Mouse (Mus musculus) brain, embryonic 14.5 days (tissue): ENCODE measurements at regions not wholly inside any gene's neighbourhood (a gene's known extent, or its start where the extent isn't known, plus 50 kb on each side); places are given as distances from the start of the nearest gene placed in this dataset.
A peak's percentile ranks its signal among the peaks of the same experiment; 100 is the strongest.
"Not testable (repeated sequence)": the region's sequence is repeated elsewhere in the genome, so short reads cannot be mapped to it uniquely, and the experiment has no call there.

Source experiments
- DNase-seq: peaks from one replicate; pipeline ENCODE4 v3.0.0-alpha.2; 2011; ENCODE audit warnings: low read depth
- CTCF ChIP-seq: fragments of 200-500 bp; IDR thresholded peaks from 2 replicates; pipeline ENCODE4 v1.5.1; 2012; ENCODE audit warnings: inconsistent platforms, mild to moderate bottlenecking, moderate library complexity, borderline replicate concordance; ENCODE audit not compliant: insufficient read depth, insufficient read length; ENCODE audit errors: extremely low read depth
- POLR2A ChIP-seq: fragments of 200-500 bp; IDR thresholded peaks from 2 replicates; pipeline ENCODE4 v1.6.1; 2012; ENCODE audit warnings: mild to moderate bottlenecking, inconsistent platforms, borderline replicate concordance; ENCODE audit not compliant: poor library complexity, insufficient read depth, insufficient read length, severe bottlenecking; ENCODE audit errors: extremely low read depth

- TF ChIP-seq CTCF (no peak), POLR2A (no peak)
- DNase-seq: no peak
These were observed 523.2 kb upstream of the Pot1a start for GRCm38 (mm10) chr6:26332226-26332625.

- TF ChIP-seq CTCF: no peak
- no peak for TF ChIP-seq POLR2A
- no peak for DNase-seq
These were observed 495.1 kb upstream of the Pot1a start for GRCm38 (mm10) chr6:26304147-26304546.

DNA sequence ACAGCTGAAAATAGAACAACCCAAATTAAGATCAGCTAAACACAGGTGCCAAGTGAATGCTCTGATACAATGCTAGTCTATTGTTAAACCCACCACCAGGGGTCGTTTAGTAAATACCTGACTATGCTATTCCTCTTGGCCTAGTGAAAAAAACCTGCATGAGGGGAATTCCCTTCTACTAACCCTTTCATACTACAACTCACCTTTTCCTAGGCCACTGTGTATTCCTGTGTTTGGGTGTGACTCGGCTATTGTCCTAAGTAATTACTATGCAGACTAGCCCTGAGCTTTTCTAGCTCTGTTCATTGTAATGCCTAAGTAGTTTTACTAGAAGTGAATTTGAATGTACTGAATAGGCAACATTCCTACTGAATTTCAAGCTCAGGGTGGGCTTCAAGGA is 492.5 kb upstream of the Pot1a start:
- DNase-seq: not testable (repeated sequence)

DNA sequence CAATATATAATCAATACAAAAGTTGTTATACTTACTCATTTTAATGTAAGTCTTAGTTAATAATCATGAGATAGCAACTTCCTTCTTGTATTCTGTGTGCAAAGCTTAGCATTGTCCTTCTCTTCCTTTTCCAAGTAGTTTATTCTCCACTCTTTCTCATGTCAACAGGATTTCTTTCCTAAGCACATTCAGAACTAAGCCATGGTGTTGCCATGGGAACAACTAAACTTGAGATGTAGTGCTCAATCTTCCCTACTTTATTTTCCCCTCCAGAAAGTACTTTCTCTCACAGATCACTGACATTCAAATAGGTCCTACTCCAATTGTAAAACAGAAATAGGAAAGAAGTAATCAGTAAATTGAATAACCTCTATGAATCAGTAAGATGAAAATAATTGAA is 490.2 kb upstream of the Pot1a start:
- peak; percentile 42 for DNase-seq

GRCm38 (mm10) chr6:26297420-26297819 is 488.4 kb upstream of the Pot1a start:
- DNase-seq: not testable (repeated sequence)

More for the DNA sequence above, 490.2 kb upstream of the Pot1a start:
- TF ChIP-seq CTCF: no peak
- TF ChIP-seq POLR2A: no peak

- DNase-seq: no peak
- no peak for TF ChIP-seq POLR2A
- TF ChIP-seq CTCF: no peak
These were observed 478.9 kb upstream of the Pot1a start for GRCm38 (mm10) chr6:26287900-26288299.
